ENCODE assay signal across 9 mouse cellular contexts in genomic region chr6:99201271-99201705, GRCm38 (mm10).
DNase-seq lines count a peak whose midpoint lies in the region; ATAC-seq and TF ChIP-seq lines count a peak whose summit lies in the region.
"Had no signal": no experiment of that assay in that cellular context is flagged by ENCODE, and none has a peak within 500 bp of the region (broad histone marks: within the 10 kb centered on the region; RNA-seq: fewer than 3 reads in every experiment).

No protein-coding gene starts in this region.

- 19% methylated on average over 4 of the region's 4 CpGs for WGBS in lung, embryonic 14.5 days
- WGBS in lung, adult 2 months: 40% methylated on average over 4 of the region's 4 CpGs
- 2% methylated on average over 4 of the region's 4 CpGs for WGBS in forebrain, embryonic 16.5 days

- TF ChIP-seq POLR2A in lung, adult 2 months (IDR thresholded peaks at IDR 0.05; ENCODE audit: borderline replicate concordance, extremely low read depth, low read depth, low read length): no peak

- H3K27ac ChIP-seq in gastrocnemius, adult 2 months: peak overlapping the region; percentile 69; the same call in 1 of the 2 replicates
- peak overlapping the region; percentile 50; the same call in 1 of the 2 replicates for H3K27ac ChIP-seq in lung, embryonic 14.5 days (ENCODE audit: low read depth)
- H3K27ac ChIP-seq in forebrain, embryonic 16.5 days (ENCODE audit: low read length): peak overlapping the region; percentile 39; the same call in 1 of the 2 replicates

- intact Hi-C loops in gastrocnemius, adult 2 months (cut with DNase I): loop anchor here (2.0 kb wide), 1 partner anchor 320 kb away; no protein-coding TSS in a partner anchor
- intact Hi-C loops in gastrocnemius, postnatal 36 days (cut with DNase I): no loop called here

- peak overlapping the region; percentile 26 for H3K4me3 ChIP-seq in gastrocnemius, adult 2 months
- no peak overlapping the region for H3K4me3 ChIP-seq in lung, embryonic 14.5 days (ENCODE audit: low read depth, low read length)
- H3K4me3 ChIP-seq in lung, adult 2 months (replicated peaks; ENCODE audit: extremely low read depth, low read depth, low read length): no peak overlapping the region
- no peak overlapping the region for H3K4me3 ChIP-seq in forebrain, embryonic 16.5 days (replicated peaks; ENCODE audit: low read length)

- H3K36me3 ChIP-seq in lung, embryonic 14.5 days (ENCODE audit: insufficient read depth): no peaks in the 10 kb centered on the region
- H3K36me3 ChIP-seq in forebrain, embryonic 16.5 days (ENCODE audit: control insufficient read depth, insufficient read depth): no peaks in the 10 kb centered on the region

- H3K9me3 ChIP-seq in lung, embryonic 14.5 days (ENCODE audit: low read depth, low read length): no peaks in the 10 kb centered on the region
- no peaks in the 10 kb centered on the region for H3K9me3 ChIP-seq in forebrain, embryonic 16.5 days (ENCODE audit: control insufficient read depth, low read length)

- no peak for DNase-seq in gastrocnemius, adult 2 months
- DNase-seq in gastrocnemius, postnatal 36 days: no peak
- DNase-seq in lung, embryonic 14.5 days: peak; percentile 13
- DNase-seq in lung, adult 2 months: no peak
- DNase-seq in retina, embryonic 14.5 days (ENCODE audit: low spot score): peak; percentile 55
- no peak for DNase-seq in layer of hippocampus, adult 8-10 months (ENCODE audit: low spot score in 2 of 2)
- DNase-seq in adrenal gland, adult (ENCODE audit: inconsistent age in 2 of 2, low spot score in 1 of 2): no peak
- DNase-seq: adrenal gland, postnatal 10 days had no signal

- peaks cover 32% of the 10 kb centered on the region for H3K4me1 ChIP-seq in lung, embryonic 14.5 days (ENCODE audit: insufficient read depth)
- peaks cover 6% of the 10 kb centered on the region; the same call in 1 of the 2 replicates for H3K4me1 ChIP-seq in lung, adult 2 months (ENCODE audit: control insufficient read depth, insufficient read depth, low read length)
- H3K4me1 ChIP-seq in forebrain, embryonic 16.5 days (replicated peaks; ENCODE audit: control insufficient read depth, insufficient read depth, low read length): peaks cover 37% of the 10 kb centered on the region

- TF ChIP-seq CTCF in gastrocnemius, adult 2 months (IDR thresholded peaks at IDR 0.05): no peak
- no peak for TF ChIP-seq CTCF in lung, embryonic 14.5 days (IDR thresholded peaks at IDR 0.05; ENCODE audit: low read depth)
- TF ChIP-seq CTCF in lung, adult 2 months (IDR thresholded peaks at IDR 0.05; ENCODE audit: insufficient read depth, low read length): no peak

- no peak for ATAC-seq in lung, embryonic 14.5 days (ENCODE audit: insufficient read depth)
- peak; percentile 32 for ATAC-seq in forebrain, embryonic 16.5 days

- no peak overlapping the region for H3K9ac ChIP-seq in lung, embryonic 14.5 days
- peak overlapping the region; percentile 23; the same call in 1 of the 2 replicates for H3K9ac ChIP-seq in forebrain, embryonic 16.5 days (replicated peaks; ENCODE audit: low read depth, low read length)

- H3K4me2 ChIP-seq in lung, embryonic 14.5 days: no peak overlapping the region
- peak overlapping the region; percentile 15; the same call in 1 of the 2 replicates for H3K4me2 ChIP-seq in forebrain, embryonic 16.5 days (ENCODE audit: low read length)

- no peaks in the 10 kb centered on the region for H3K27me3 ChIP-seq in lung, embryonic 14.5 days (ENCODE audit: insufficient read depth, low read length)
- H3K27me3 ChIP-seq in forebrain, embryonic 16.5 days (replicated peaks; ENCODE audit: control insufficient read depth, insufficient read depth, low read length): no peaks in the 10 kb centered on the region

Comparison
In these comparisons a context has a peak if more than half of its experiments do, and no peak if none do; other contexts are left out.
1. DNase-seq: peak in lung, embryonic 14.5 days (single experiment) and retina, embryonic 14.5 days (single experiment); none in gastrocnemius, adult 2 months (single experiment), gastrocnemius, postnatal 36 days (0 of 2), lung, adult 2 months (single experiment), layer of hippocampus, adult 8-10 months (0 of 2) and adrenal gland, adult (0 of 2).
2. Peak in every context shown above with its lines, with median percentiles within 50 percentile points of each other: H3K27ac ChIP-seq.